Mouse (Mus musculus): ENCODE data around the gene Smap2.

DNA sequence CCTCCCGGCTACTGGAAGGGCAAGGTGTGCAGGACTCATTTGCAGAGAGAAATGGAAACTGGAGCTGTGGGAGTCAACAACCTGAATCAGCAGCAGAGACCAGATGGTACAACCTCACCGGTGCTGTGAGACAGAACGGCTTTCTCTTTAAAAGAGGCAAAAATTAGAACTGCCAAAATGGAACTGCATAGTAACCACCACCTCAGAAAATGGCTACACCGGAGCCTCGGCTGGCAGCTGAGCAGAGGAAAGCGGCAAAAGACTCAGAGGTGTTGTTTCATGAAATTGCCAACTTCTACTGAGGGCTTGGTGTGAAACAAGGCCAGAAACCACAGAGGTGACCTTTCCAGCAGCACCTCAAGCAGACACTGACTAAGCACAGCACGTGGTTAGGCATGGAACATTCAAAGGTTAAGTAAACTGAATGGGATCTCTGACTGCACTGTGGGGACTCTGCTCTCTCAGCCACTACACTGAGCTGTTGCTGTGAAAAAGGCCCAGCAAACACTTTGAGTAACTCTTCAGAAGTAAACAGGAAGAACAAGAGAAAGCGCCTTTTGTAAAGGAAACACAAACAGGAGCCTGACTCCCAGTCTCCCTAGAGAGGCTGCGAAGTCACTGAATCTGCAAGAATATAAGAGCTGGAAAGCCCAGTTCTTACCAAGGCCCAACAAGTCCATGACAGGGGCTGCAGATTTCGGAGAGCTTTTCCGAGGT, 42.2 kb downstream of the Smap2 start:
- TF ChIP-seq CTCF (IDR thresholded peaks at IDR 0.05; ENCODE audit: low read depth) (no peak), EP300 (IDR thresholded peaks at IDR 0.05; ENCODE audit: low read depth) (no peak)
